Mouse (Mus musculus) left cerebral cortex, adult 11 months (tissue): ENCODE measurements at regions not wholly inside any gene's neighbourhood (a gene's known extent, or its start where the extent isn't known, plus 50 kb on each side); places are given as distances from the start of the nearest gene placed in this dataset.

ENCODE experiments used
- DNase-seq: peaks from one replicate; pipeline ENCODE4 v3.0.0; 2022; ENCODE audit warnings: low spot score

- DNase-seq, result no peak
Measured at GRCm38 (mm10) chr6:78228883-78229282, 141.6 kb upstream of the Reg3b start.

GRCm38 (mm10) chr6:78244404-78244803, 126.1 kb upstream of the Reg3b start:
- no peak for DNase-seq

- DNase-seq, result no peak
Measured at GRCm38 (mm10) chr6:78245010-78245409, 125.4 kb upstream of the Reg3b start.

DNA sequence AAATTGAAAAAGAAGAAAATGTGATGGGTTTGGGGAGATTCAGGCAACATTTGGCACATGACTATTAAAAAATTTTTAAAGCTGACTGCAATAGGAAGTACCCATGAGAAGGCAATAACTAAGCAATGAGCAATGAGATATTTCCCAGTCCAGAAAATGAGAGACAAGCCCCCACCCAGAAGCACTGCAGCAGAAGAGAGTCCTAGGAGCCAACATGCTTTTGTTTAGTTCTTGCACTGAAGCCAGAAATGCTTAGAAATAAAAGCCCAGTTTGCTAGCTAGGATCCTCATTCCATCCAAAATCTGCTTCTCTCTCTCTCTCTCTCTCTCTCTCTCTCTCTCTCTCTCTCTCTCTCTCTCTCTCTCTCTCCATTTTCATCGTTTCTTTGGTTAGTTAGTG, 120.4 kb upstream of the Reg3b start:
- no peak for DNase-seq

DNA sequence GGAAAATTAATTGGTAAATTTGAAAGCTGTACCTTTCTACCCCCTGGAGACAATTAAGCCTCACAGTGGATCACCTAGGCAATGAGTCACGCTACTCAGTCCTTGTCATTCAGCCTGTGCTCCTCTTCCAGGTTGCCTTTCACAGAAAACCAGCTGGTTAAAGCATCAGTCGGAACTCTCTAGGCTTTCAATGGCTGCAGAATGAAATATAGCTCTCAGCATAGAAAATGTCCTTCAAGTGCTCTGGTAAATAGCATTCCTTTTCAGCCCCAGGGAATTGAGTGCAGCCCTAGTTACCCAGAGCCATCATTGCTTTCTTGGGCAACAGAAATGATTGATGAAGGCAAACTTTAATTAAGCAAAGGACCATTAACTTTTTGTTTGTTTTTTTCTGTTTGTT, 119.9 kb upstream of the Reg3b start:
- no peak for DNase-seq

DNA sequence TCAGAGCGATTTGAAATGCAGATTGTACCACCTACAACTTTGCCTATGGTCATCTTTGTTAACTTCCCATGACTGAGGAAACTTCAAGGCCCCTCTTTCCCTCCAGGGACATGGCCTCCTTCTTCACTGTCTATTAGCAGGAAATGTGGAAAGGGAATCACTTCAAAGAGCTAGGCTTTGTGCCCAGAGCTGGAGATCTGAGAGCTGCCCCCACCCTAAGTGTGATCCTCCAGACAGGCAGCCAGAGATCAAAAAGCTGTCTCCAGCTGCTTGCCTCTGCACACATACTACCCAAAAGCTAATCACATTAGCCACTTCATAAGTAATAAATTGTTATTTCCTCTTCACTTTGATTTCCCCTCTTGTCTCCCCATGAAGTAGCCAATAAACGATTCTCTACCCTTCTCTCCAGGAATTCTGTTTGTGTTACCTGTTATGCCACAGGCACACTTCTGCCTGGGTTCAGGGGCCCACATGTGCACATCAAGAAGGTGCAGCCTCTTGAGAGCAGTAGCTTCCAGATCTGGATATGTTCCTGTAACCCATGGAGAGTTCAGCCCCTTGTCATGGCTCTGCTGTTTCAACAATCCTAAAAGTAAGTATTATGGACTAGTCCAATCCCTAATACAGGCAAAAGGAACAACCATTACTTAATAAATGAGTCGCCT, 98.4 kb upstream of the Reg3b start:
- no peak for DNase-seq

GRCm38 (mm10) chr6:78277993-78278715, 92.3 kb upstream of the Reg3b start:
- no peak for DNase-seq

DNA sequence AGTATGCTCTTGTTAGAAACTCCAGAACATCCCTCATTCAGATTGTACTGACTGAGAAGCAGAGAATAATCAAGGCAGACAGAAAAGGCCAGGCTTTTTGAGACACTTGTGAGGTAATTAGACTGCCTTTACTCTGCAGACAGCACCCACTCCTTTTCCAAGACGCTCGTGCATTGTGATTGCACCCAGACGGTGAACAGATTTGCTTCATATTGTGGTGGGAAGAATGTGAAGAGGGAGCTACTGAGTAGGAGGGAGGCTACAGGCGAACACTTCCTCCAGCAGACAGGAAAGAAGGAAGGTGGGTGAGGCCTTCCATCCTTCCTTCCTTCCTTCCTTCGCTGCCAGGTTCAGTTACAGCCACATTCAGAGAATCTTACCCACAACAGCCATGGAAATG, 89.9 kb upstream of the Reg3b start:
- peak; percentile 19 for DNase-seq

GRCm38 (mm10) chr6:78294647-78295046, 75.8 kb upstream of the Reg3b start:
- DNase-seq, result no peak

DNA sequence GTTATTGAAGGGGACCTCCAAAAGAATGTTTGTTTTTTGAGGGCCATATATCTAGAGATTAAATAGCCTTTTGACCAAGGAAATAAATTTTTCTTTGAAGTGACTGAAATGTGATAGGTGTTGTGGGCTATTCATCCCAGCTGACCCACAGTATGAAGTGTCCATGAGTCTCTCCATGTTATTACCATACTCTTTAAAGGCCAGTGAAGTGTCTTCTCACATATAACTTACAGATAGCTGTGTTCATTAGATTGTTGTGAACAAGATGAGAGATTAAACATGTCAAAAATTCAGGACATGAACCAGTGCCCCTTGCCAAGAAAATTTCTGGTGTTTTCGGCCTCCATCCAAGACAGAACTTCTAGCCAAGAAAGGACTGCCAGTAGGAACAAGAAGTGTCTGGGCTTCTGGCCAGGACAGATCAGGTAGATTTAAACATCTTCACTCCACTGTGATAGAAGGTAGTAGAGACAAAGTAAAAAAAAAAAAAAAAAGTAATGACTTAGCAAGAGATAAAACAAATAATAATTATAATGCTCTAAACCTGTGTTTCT, 67.2 kb upstream of the Reg3b start:
- DNase-seq, result no peak
